Mouse (Mus musculus) spleen, adult 12 weeks (tissue): ENCODE results near the gene Arhgap24.
A peak's percentile ranks its signal among the peaks of the same experiment; 100 is the strongest.

Experiments used
- DNase-seq: peaks from one replicate; pipeline ENCODE4 v3.0.0; 2022; ENCODE audit warnings: low spot score

Gene Arhgap24

GRCm38 (mm10) chr5:102481215-102482211, at the start of gene Arhgap24:
Gene Arhgap24 (plus strand): TSS chr5:102481391.
- peak; percentile 46 for DNase-seq

- DNase-seq, result no peak
These were observed 47.0 kb upstream of the Arhgap24 start for GRCm38 (mm10) chr5:102434182-102434581.

- DNase-seq, result no peak
These were observed 44.6 kb upstream of the Arhgap24 start for GRCm38 (mm10) chr5:102436581-102436980.

- no peak for DNase-seq
These were observed 41.9 kb upstream of the Arhgap24 start for GRCm38 (mm10) chr5:102439119-102439877.

- DNase-seq, result no peak
These were observed 33.8 kb upstream of the Arhgap24 start for GRCm38 (mm10) chr5:102447436-102447835.

GRCm38 (mm10) chr5:102450897-102451296, 30.3 kb upstream of the Arhgap24 start:
- DNase-seq, result no peak

- DNase-seq, result no peak
These were observed 29.0 kb upstream of the Arhgap24 start for GRCm38 (mm10) chr5:102452079-102452797.

GRCm38 (mm10) chr5:102453324-102453723, 27.9 kb upstream of the Arhgap24 start:
- DNase-seq, result no peak

- no peak for DNase-seq
These were observed 25.9 kb upstream of the Arhgap24 start for GRCm38 (mm10) chr5:102455247-102455646.

GRCm38 (mm10) chr5:102460452-102461197, 20.6 kb upstream of the Arhgap24 start:
- DNase-seq, result no peak

- DNase-seq, result no peak
These were observed 18.2 kb upstream of the Arhgap24 start for GRCm38 (mm10) chr5:102462948-102463347.

GRCm38 (mm10) chr5:102465372-102465771, 15.8 kb upstream of the Arhgap24 start:
- DNase-seq, result no peak

GRCm38 (mm10) chr5:102468292-102468691, 12.9 kb upstream of the Arhgap24 start:
- no peak for DNase-seq

- DNase-seq, result no peak
These were observed 10.9 kb upstream of the Arhgap24 start for GRCm38 (mm10) chr5:102470284-102470683.

- no peak for DNase-seq
These were observed 3.1 kb upstream of the Arhgap24 start for GRCm38 (mm10) chr5:102478076-102478475.

GRCm38 (mm10) chr5:102483285-102483975, 2.2 kb downstream of the Arhgap24 start:
- no peak for DNase-seq

GRCm38 (mm10) chr5:102491554-102491953, 10.4 kb downstream of the Arhgap24 start:
- DNase-seq, result no peak

- DNase-seq, result no peak
These were observed 11.0 kb downstream of the Arhgap24 start for GRCm38 (mm10) chr5:102492152-102492551.

GRCm38 (mm10) chr5:102494827-102495226, 13.6 kb downstream of the Arhgap24 start:
- DNase-seq, result no peak

- peak; percentile 22 for DNase-seq
These were observed 16.0 kb downstream of the Arhgap24 start for GRCm38 (mm10) chr5:102497205-102497604.

- no peak for DNase-seq
These were observed 17.6 kb downstream of the Arhgap24 start for GRCm38 (mm10) chr5:102498747-102499146.
